Mouse (Mus musculus): ENCODE data around the gene Gjb5. TPM values are rescaled to one million over a fixed set of nuclear protein-coding genes. Genes with fewer than 3 reads are reported as not detected.

Gene Gjb5
- total RNA-seq, 4 experiments from 2014 or later: 0.18 to 0.38 (median 0.21) TPM; not detected in 1

GRCm38 (mm10) chr4:127306915-127307314, 51.1 kb downstream of the Gjb5 start:
- no peak for DNase-seq

Other genes with a start within 250 kb of the Gjb5 start
- 10 to 100 TPM; 19.0 to 21.6 (median 20.3) TPM for gene Tmem35b, start 234.5 kb downstream of the Gjb5 start, total RNA-seq (2022)
- 1 to 10 TPM; 3.3 to 7.0 (median 5.8) TPM for gene Dlgap3, start 189.0 kb downstream of the Gjb5 start, total RNA-seq (2022)
- 10 to 100 TPM; 58.8 to 73.0 (median 67.6) TPM for gene Smim12, start 114.4 kb downstream of the Gjb5 start, total RNA-seq (2022)
- 1 to 10 TPM; 3.1 to 7.0 (median 4.5) TPM for gene Gja4, start 44.1 kb downstream of the Gjb5 start, total RNA-seq (2022)
- not detected for gene Gjb3, start 27.3 kb downstream of the Gjb5 start, total RNA-seq (2022)
- not detected for gene Gjb4, start 4.1 kb downstream of the Gjb5 start, total RNA-seq (2022)